9 mouse cellular contexts compared by ENCODE assay signal in the genomic region with DNA sequence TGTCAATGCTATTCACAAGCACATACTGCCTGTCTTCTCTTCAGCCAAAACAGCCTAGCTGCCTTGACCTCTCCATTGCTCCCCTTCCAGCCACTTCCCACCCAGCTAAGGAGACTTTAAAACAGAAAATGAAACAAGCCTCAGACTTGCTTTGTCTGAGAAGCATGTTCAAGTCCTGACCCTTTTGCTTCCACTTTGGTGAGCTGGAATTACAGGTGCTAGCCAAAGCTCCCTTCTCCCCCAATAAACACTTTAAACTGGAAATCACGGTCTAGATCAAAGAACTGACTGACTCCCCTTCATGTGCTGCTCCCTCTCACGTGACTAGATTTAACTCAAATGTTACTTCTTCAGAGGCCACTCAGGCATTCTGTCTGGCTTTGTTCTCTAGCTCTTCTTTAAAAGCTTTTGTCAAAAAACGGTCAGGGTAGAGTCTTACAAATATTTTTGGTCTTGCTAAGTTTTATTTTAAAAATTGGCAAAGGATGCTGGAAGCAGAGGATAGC. TPM values are rescaled to one million over a fixed set of nuclear protein-coding genes. Genes with fewer than 3 reads are reported as not detected.
DNase-seq lines count a peak whose midpoint lies in the region; ATAC-seq lines count a peak whose summit lies in the region.
"Had no signal": no experiment of that assay in that cellular context is flagged by ENCODE, and none has a peak within 500 bp of the region (broad histone marks: within the 10 kb centered on the region; RNA-seq: fewer than 3 reads in every experiment).

No protein-coding gene starts in this region.

- H3K4me3 ChIP-seq in heart, embryonic 16.5 days (ENCODE audit: low read length): peak overlapping the region; percentile 100

- no peaks in the 10 kb centered on the region for H3K9me3 ChIP-seq in heart, embryonic 16.5 days (replicated peaks; ENCODE audit: control insufficient read depth, low read length)

- no peaks in the 10 kb centered on the region for H3K27me3 ChIP-seq in heart, embryonic 16.5 days (ENCODE audit: control insufficient read depth, insufficient read depth, low read length)

- WGBS in heart, embryonic 16.5 days: 74% methylated on average over 3 of the region's 3 CpGs

- intact Hi-C loops in heart, postnatal 14 days (cut with DNase I): loop anchor here (5.0 kb wide), 1 partner anchor 37 kb away; a partner anchor contains a TSS
- intact Hi-C loops in left cerebral cortex, postnatal 25 days (cut with DNase I): loop anchor here (2.0 kb wide), 3 partner anchors 37 to 143 kb away; a partner anchor contains a TSS

- peaks cover 15% of the 10 kb centered on the region for H3K4me1 ChIP-seq in heart, embryonic 16.5 days (ENCODE audit: control insufficient read depth, insufficient read depth, low read length)

- peak overlapping the region; percentile 94 for H3K4me2 ChIP-seq in heart, embryonic 16.5 days (ENCODE audit: low read depth, low read length)

- ATAC-seq in heart, embryonic 16.5 days (replicated peaks; ENCODE audit: extremely low read depth, insufficient read depth, low FRiP score): no peak
- ATAC-seq in granulocyte monocyte progenitor cell, adult 5-6 weeks (replicated peaks; ENCODE audit: poor library complexity, severe bottlenecking): 0 out of 2 replicates have a peak, but pooled peaks have one; percentile 4
- ATAC-seq in cerebellum, adult (ENCODE audit: insufficient number of reproducible peaks, low FRiP score, low TSS enrichment): no peak

- H3K9ac ChIP-seq in heart, embryonic 16.5 days (ENCODE audit: low read length): no peak overlapping the region; the same call in 1 of the 2 replicates

- no peak overlapping the region for H3K27ac ChIP-seq in heart, embryonic 16.5 days (ENCODE audit: low read length)

- no peak for DNase-seq in heart, postnatal 14 days
- DNase-seq in MN1 (ENCODE audit: low spot score): peak; percentile 12
- peak; percentile 2 for DNase-seq in lung, postnatal 10 days
- DNase-seq in left cerebral cortex, postnatal 25 days (ENCODE audit: low spot score in 2 of 2): no peak
- no peak for DNase-seq in kidney, adult 9 months

- no peaks in the 10 kb centered on the region for H3K36me3 ChIP-seq in heart, embryonic 16.5 days (ENCODE audit: control insufficient read depth, insufficient read depth)

RNA-seq across cellular contexts. Expression of a gene that starts 1.0 kb away (rescaled TPM):
- polyA plus RNA-seq in heart, embryonic 16.5 days (2015; fragmentation: Nextera tagmentation; extraction: Ambion mirVana): 5.5 and 5.8 TPM in 2 replicates
- under 1 TPM; 0.74 to 0.76 TPM for total RNA-seq in heart, postnatal 14 days (2021)
- 11.7 and 14.5 TPM in 2 replicates for total RNA-seq in granulocyte monocyte progenitor cell, adult 5-6 weeks (2014; fragmentation: Nextera tagmentation)
- total RNA-seq in granulocyte monocyte progenitor cell, adult 5-6 weeks (2017): 16.6 and 24.4 TPM in 2 replicates
- total RNA-seq in left cerebral cortex, postnatal 25 days (2021): 1 to 10 TPM; 3.5 to 4.4 TPM

RNA-seq across cellular contexts. Expression of a gene that starts 36.8 kb away (rescaled TPM):
- polyA plus RNA-seq in heart, embryonic 16.5 days (2015; fragmentation: Nextera tagmentation; extraction: Ambion mirVana): 3.2 and 3.9 TPM in 2 replicates
- 1 to 10 TPM; 1.4 to 2.0 TPM for total RNA-seq in heart, postnatal 14 days (2021)
- 5.8 and 6.2 TPM in 2 replicates for total RNA-seq in granulocyte monocyte progenitor cell, adult 5-6 weeks (2014; fragmentation: Nextera tagmentation)
- total RNA-seq in granulocyte monocyte progenitor cell, adult 5-6 weeks (2017): 12.4 and 13.0 TPM in 2 replicates
- total RNA-seq in left cerebral cortex, postnatal 25 days (2021): 1 to 10 TPM; 4.0 to 5.4 TPM

RNA-seq across cellular contexts. Expression of a gene that starts 36.8 kb away (rescaled TPM):
- 75.8 and 86.8 TPM in 2 replicates for polyA plus RNA-seq in heart, embryonic 16.5 days (2015; fragmentation: Nextera tagmentation; extraction: Ambion mirVana)
- 10 to 100 TPM; 25.5 to 27.1 TPM for total RNA-seq in heart, postnatal 14 days (2021)
- total RNA-seq in granulocyte monocyte progenitor cell, adult 5-6 weeks (2014; fragmentation: Nextera tagmentation): 83.7 and 88.6 TPM in 2 replicates
- total RNA-seq in granulocyte monocyte progenitor cell, adult 5-6 weeks (2017): 155 and 173 TPM in 2 replicates
- total RNA-seq in left cerebral cortex, postnatal 25 days (2021): 10 to 100 TPM; 42.8 to 46.9 TPM

RNA-seq across cellular contexts. Expression of a gene that starts 37.0 kb away (rescaled TPM):
- polyA plus RNA-seq in heart, embryonic 16.5 days (2015; fragmentation: Nextera tagmentation; extraction: Ambion mirVana): 0.35 and 0.69 TPM in 2 replicates
- total RNA-seq in heart, postnatal 14 days (2021): 10 to 100 TPM; 13.9 to 14.0 TPM
- total RNA-seq in granulocyte monocyte progenitor cell, adult 5-6 weeks (2014; fragmentation: Nextera tagmentation): not detected in 2 replicates
- total RNA-seq in granulocyte monocyte progenitor cell, adult 5-6 weeks (2017): 0.22 and 13.2 TPM in 2 replicates
- 1 to 10 TPM in 1 of 2 experiments, under 1 TPM in 1; 0.85 to 1.1 TPM for total RNA-seq in left cerebral cortex, postnatal 25 days (2021)
- polyA plus RNA-seq: liver, adult 2 months had no signal

RNA-seq across cellular contexts. Expression of a gene that starts 51.9 kb away (rescaled TPM):
- polyA plus RNA-seq in heart, embryonic 16.5 days (2015; fragmentation: Nextera tagmentation; extraction: Ambion mirVana): 3.9 and 5.3 TPM in 2 replicates
- total RNA-seq in heart, postnatal 14 days (2021): 1 to 10 TPM; 3.6 to 3.8 TPM
- 12.0 and 27.4 TPM in 2 replicates for total RNA-seq in granulocyte monocyte progenitor cell, adult 5-6 weeks (2014; fragmentation: Nextera tagmentation)
- total RNA-seq in granulocyte monocyte progenitor cell, adult 5-6 weeks (2017): 14.2 and 24.4 TPM in 2 replicates
- total RNA-seq in left cerebral cortex, postnatal 25 days (2021): 10 to 100 TPM; 10.2 to 11.4 TPM

Comparison
In these comparisons a context has a peak if more than half of its experiments do, and no peak if none do; other contexts are left out.
1. DNase-seq: peak in MN1 (single experiment) and lung, postnatal 10 days (single experiment); none in heart, postnatal 14 days (0 of 2), left cerebral cortex, postnatal 25 days (0 of 2) and kidney, adult 9 months (single experiment).